Mouse (Mus musculus) layer of hippocampus, adult 8-10 months (tissue): Measurements from ENCODE around the gene Amz2. TPM values are rescaled to one million over a fixed set of nuclear protein-coding genes. Genes with fewer than 3 reads are reported as not detected.

Experiments
- DNase-seq, 2 experiments: peaks; one replicate each; pipeline ENCODE4 v3.0.0; 2022; ENCODE audit warnings: low spot score in 2 of 2
- total RNA-seq, 4 experiments: library from RNA; stranded (reverse); gene quantifications; 2 replicates each; pipeline ENCODE4 v1.2.4; 2022

The Amz2 gene
- total RNA-seq, 4 experiments from 2014 or later = 48.6 to 68.6 (median 55.6) TPM

DNA sequence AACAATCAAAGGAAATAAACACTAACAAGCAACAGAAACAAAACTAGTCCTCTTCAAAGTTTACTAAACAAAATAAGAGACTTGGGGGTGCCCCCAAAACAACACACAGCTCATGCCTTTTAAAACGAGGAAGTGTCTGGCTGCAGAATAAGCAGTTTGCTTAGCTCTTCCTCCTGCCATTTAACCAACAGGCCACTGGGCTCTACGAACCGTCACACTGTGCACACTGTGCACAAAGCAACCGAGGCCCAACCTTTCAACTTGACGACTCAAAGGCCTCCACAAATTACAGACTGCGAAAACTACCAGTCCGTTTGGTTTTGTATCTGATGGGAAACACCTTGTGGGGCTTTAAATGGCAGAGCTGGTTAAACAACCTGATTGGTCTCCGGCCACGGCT lies 44.4 kb downstream of the Amz2 start:
- no peak for DNase-seq

- no peak for DNase-seq
These were observed 45.4 kb downstream of the Amz2 start for GRCm38 (mm10) chr11:109470921-109471861.

DNA sequence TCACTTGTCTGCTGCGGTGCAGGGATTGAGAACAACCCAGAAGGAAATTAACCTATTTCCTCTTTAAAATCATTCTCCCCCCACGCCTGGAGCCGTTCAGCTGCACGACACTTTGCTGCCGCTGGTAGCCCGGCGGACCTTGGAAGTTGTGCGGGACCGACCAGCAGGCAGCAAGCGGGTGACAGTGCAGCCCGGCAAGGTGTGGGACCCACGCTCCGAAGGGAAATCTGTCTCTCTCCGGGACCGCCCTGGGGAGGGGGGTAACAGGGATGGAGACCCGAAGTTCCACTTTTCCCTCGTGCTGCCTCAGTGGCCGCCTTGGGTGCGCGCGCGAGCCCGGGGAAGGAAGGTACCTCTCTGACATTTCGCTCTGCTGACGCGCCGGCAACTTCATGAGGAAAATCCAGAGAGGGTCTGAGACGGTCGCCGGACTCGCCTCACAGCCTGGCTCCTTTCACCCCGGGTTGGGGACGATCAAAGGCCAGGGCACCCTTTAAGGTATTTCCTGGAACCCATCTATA lies 46.5 kb downstream of the Amz2 start:
- no peak for DNase-seq

GRCm38 (mm10) chr11:109472821-109473170 lies 47.0 kb downstream of the Amz2 start:
- DNase-seq = no peak

GRCm38 (mm10) chr11:109473171-109474085 lies 47.7 kb downstream of the Amz2 start, which contains the start of the genes Arsg and Slc16a6:
Gene Arsg, plus strand, starts transcription at chr11:109473374.
Gene Slc16a6, minus strand, starts transcription at chr11:109473598.
- DNase-seq = peak; percentile 75 to 77

GRCm38 (mm10) chr11:109474086-109474742 lies 48.5 kb downstream of the Amz2 start:
- DNase-seq = no peak

DNA sequence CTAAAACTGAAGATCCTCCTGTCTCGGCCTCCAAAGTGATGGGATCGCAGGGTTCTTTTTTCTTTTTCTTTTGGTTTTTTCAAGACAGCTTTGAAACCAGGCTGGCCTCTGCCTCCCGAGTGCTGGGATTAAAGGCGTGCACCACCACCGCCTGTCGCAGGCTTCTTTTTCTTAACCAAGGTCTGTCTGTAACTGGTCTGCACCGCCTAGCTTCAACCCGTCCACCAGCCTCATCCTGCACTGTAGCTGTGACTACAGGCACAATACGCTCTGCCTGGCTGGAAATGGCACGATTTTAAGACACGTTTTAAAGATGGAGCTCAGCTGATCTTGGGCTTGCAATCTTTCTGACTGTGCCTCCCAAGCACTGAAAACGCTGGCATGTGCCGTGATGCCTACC lies 49.1 kb downstream of the Amz2 start:
- DNase-seq = no peak

DNA sequence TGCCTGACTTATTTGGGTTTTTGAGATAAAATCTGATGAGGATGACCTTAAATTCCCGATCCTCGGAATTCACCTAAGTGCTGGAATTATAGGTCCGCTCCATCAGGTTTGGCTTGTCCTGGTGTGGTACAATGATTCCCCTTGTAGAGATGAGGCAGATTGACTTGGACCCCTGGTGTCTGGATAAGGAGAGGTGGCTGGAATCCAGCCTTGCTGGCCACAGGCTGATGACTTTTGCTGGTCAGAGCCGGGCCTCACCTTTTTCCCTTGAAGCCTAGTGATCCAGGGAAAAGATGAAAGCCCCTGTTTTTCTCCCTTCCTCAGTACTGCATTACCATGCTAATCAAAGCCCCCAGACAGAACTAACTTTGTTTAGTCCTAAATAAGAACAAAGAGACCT lies 50.0 kb downstream of the Amz2 start:
- DNase-seq = no peak

DNA sequence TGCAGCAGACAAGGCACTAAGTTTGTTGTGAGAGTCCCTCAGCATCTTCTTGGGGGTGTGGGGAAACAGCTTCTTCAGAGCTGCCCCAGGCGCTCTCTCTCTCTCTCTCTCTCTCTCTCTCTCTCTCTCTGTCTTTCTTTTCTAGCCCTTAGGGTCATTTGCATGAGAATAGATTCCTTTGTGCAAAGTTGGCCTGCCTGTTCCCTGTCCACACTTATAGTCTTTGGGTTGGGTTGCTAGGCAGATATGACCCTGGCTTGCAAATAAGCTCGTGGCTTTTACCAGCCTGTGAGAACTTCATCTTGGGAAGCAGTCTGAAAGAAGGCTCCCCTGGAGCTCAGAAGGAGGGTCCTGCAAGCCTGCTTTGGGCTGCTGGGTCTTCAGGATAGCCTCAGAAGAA lies 50.5 kb downstream of the Amz2 start:
- no peak for DNase-seq

DNA sequence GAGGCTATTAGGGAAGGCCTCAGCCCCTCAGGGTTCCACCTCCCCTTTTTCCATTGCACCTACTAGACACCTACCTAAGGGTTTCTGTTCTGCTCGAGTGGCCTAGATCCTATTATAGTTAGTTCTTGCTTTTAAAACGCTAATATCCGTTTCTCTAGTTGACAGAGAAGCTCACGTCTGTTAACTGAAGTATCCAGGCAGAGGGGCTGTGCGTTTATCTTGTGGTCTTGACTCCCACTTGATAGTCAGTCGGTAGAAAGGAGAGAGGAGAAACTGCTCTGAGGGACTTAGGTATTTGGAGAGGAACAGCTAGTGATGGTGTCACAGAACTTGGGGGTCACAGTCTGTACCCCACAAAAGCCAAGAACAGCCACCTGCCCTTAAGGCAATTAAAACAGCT lies 50.9 kb downstream of the Amz2 start:
- DNase-seq = no peak

DNA sequence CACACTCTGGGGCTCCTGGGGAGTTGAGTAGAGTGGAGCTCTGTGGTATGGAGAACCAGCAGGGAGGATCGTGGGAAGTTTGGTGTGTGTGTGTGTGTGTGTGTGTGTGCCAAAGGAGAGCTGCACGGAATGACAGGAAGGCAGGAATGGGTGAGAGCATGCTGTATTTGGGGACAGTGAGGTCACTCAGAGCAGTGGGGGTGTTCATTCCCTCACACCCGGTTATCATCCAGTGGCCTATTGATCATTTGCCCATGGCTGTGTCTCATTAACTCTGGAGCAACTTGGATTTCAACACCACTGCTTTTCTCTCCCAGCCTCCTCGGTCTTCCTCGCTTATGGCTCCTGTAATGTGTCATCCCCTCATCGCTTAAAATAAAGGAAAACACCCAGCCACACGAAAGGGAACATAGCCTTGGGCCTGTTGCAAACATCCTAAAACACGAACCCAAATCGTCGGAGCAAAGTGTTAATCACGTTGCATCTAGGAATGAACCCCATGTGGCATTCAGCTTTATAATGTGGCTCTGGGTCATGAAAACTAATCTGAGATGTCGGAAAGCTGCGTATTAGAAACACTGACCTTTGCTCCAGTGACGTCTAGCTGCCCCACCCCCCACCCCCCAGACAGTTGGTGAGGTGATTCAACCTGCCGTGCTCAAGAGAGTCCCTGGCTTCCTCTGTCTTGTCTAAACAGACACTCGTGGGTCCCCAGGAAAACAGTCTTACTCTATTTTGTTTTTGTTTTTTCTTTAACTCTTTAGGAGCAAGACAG lies 52.0 kb downstream of the Amz2 start:
- DNase-seq = no peak

DNA sequence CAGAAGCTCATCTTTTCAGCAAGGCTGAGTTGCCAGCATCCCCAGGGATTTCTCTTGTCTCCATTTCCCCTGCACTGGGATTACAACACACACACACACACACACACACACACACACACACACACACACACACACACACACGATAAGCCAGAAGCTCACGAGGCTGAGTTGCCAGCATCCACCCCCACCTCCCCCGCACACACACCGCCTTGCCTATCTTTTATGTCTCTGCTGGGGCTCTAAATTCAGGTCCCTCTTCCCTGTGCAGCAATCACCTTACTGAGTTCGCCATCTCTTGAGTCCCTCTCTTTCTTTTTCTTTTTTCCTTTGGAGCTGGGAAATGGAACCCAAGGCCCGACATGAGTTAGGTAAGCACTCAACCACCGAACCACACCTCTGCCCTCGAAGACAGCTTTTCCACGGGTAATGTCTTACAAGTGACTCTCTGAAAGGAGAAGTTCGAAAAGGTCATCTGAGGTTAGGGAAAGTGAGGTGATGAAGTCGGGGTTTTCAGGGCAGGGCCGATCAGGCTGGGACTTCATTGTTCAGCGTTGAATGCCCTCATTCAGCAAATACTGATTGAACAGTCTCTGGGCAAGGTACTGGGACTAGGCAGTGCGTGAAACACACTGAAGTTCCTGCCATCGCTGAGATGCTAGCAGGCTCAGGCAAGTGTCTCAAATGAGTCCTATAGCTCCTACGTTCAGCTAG lies 54.0 kb downstream of the Amz2 start:
- no peak for DNase-seq

- no peak for DNase-seq
These were observed 54.7 kb downstream of the Amz2 start for GRCm38 (mm10) chr11:109480440-109480839.

GRCm38 (mm10) chr11:109485398-109486045 lies 59.8 kb downstream of the Amz2 start:
- DNase-seq = peak; percentile 63 to 80

GRCm38 (mm10) chr11:109487111-109487510 lies 61.4 kb downstream of the Amz2 start:
- no peak for DNase-seq

DNA sequence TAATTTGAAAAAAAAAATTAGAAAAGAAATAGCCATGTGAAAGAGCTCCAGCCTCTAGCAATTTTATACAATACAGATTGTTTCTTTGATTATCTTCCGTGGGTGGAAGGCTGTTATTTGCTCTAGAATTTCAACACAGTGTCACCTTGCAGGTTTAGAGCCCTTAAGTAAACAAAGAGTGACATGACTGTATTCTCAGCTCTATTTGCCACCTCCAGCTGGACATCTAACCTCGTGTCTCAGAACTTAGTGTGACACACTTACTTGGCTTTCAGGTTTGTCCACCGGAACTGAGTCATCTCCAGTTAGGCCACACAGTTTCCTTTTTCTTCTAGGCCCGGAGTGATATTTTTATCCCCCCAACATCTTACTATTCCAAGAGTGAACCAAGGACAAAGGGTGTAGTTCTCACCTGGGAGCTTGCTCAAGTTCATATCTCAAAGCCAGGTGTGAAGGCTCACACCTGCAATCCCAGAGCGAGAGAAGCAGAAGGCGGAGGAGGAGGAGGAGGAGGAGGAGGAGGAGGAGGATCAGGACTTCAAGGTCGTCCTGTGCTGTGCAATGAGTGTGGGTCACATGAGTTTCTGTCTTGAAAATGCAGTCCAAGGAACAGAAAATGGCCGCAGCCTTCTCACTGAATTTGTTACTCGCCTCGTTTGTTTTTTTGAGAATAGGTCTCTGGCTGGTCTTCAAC lies 62.4 kb downstream of the Amz2 start:
- no peak for DNase-seq

GRCm38 (mm10) chr11:109489763-109490162 lies 64.0 kb downstream of the Amz2 start:
- DNase-seq = no peak

GRCm38 (mm10) chr11:109491844-109492243 lies 66.1 kb downstream of the Amz2 start:
- DNase-seq = no peak
